Mouse (Mus musculus) MEL (cell line): ENCODE results near the gene Dnah10. TPM values are rescaled to one million over a fixed set of nuclear protein-coding genes. Genes with fewer than 3 reads are reported as not detected.

ENCODE experiments used
- DNase-seq: peaks from one replicate; pipeline ENCODE4 v3.0.0; 2011; ENCODE audit warnings: low read depth, low spot score
- H3K27ac ChIP-seq: 2 replicates; pipeline ENCODE4 v1.5.1; 2012; ENCODE audit warnings: low read depth, mild to moderate bottlenecking, control low read depth, low read length, moderate library complexity; ENCODE audit not compliant: control insufficient read depth
- H3K27me3 ChIP-seq, 2 experiments: fragments of 150-350 bp in 1 of 2; sonication (generic) in 1 of 2; 2 replicates each; pipeline ENCODE4 v1.6.1; 2012; ENCODE audit warnings: low read length in 2 of 2, mild to moderate bottlenecking in 2 of 2, improper control_type of control experiment in 1 of 2, moderate library complexity in 1 of 2; ENCODE audit not compliant: insufficient read depth in 2 of 2, control insufficient read depth in 1 of 2
- H3K36me3 ChIP-seq, 2 experiments: 2 replicates each; pipeline ENCODE4 v1.6.1; 2012 to 2014; ENCODE audit warnings: low read length in 2 of 2, improper control_type of control experiment in 1 of 2, inconsistent platforms in 1 of 2, mild to moderate bottlenecking in 1 of 2; ENCODE audit not compliant: insufficient read depth in 2 of 2, control insufficient read depth in 1 of 2
- H3K4me1 ChIP-seq, 2 experiments: fragments of 150-350 bp in 1 of 2; sonication (generic) in 1 of 2; 2 replicates each; pipeline ENCODE4 v1.6.1; 2012; ENCODE audit warnings: low read length in 2 of 2, improper control_type of control experiment in 1 of 2, mild to moderate bottlenecking in 1 of 2; ENCODE audit not compliant: insufficient read depth in 2 of 2, control insufficient read depth in 1 of 2
- H3K4me3 ChIP-seq, 2 experiments: fragments of 150-350 bp in 1 of 2; sonication (generic) in 1 of 2; 2 replicates each; pipeline ENCODE4 v1.5.1; 2012; ENCODE audit warnings: low read depth in 2 of 2, low read length in 2 of 2, mild to moderate bottlenecking in 2 of 2, moderate library complexity in 2 of 2, control low read depth in 1 of 2, improper control_type of control experiment in 1 of 2; ENCODE audit not compliant: control insufficient read depth in 1 of 2, insufficient read depth in 1 of 2
- H3K79me2 ChIP-seq: 2 replicates; pipeline ENCODE4 v1.6.1; 2012; ENCODE audit warnings: mild to moderate bottlenecking, low read length, moderate library complexity; ENCODE audit not compliant: control insufficient read depth, poor library complexity, insufficient read depth
- H3K9ac ChIP-seq: 2 replicates; pipeline ENCODE4 v1.6.1; 2012; ENCODE audit warnings: low read depth, mild to moderate bottlenecking, control low read depth, low read length, moderate library complexity; ENCODE audit not compliant: control insufficient read depth, poor library complexity, severe bottlenecking
- H3K9me3 ChIP-seq: fragments of 150-350 bp; sonication (generic); replicated peaks from 2 replicates; pipeline ENCODE4 v1.6.1; 2012; ENCODE audit warnings: mild to moderate bottlenecking, low read length, improper control_type of control experiment, moderate library complexity; ENCODE audit not compliant: insufficient read depth
- CHD2 ChIP-seq: IDR thresholded peaks from 2 replicates; pipeline ENCODE4 v1.6.1; 2011; ENCODE audit warnings: low read length, improper control_type of control experiment
- CTCF ChIP-seq, 3 experiments: IDR thresholded peaks in 2 of 3; conservative IDR thresholded peaks in 1 of 3; 2 replicates each; pipeline ENCODE4 v1.5.1; 2011 to 2012; ENCODE audit warnings: low read length in 3 of 3, low read depth in 2 of 3, mild to moderate bottlenecking in 2 of 3, improper control_type of control experiment in 1 of 3, inconsistent platforms in 1 of 3, mixed read lengths in 1 of 3, moderate library complexity in 1 of 3; ENCODE audit not compliant: control insufficient read depth in 1 of 3, insufficient read depth in 1 of 3, poor library complexity in 1 of 3, severe bottlenecking in 1 of 3
- ELF1 ChIP-seq: IDR thresholded peaks from 2 replicates; pipeline ENCODE4 v1.6.1; 2014; ENCODE audit warnings: low read depth, mild to moderate bottlenecking, inconsistent platforms, low read length, improper control_type of control experiment, moderate library complexity
- EP300 ChIP-seq, 2 experiments: IDR thresholded peaks; 2 replicates each; pipeline ENCODE4 v1.6.1; 2011; ENCODE audit warnings: improper control_type of control experiment in 2 of 2, low read length in 2 of 2, low read depth in 1 of 2, mild to moderate bottlenecking in 1 of 2
- GATA1 ChIP-seq: IDR thresholded peaks from 2 replicates; pipeline ENCODE4 v1.6.1; 2011; ENCODE audit warnings: low read depth, low read length, improper control_type of control experiment
- HCFC1 ChIP-seq: IDR thresholded peaks from 2 replicates; pipeline ENCODE4 v1.6.1; 2012; ENCODE audit warnings: low read depth, mild to moderate bottlenecking, inconsistent platforms, low read length, improper control_type of control experiment, moderate library complexity
- JUND ChIP-seq: IDR thresholded peaks from 2 replicates; pipeline ENCODE4 v1.6.1; 2011; ENCODE audit warnings: low read depth, mild to moderate bottlenecking, improper control_type of control experiment, low read length
- KAT2A ChIP-seq: conservative IDR thresholded peaks from 2 replicates; pipeline ENCODE4 v1.6.1; 2012; ENCODE audit warnings: low read depth, low read length, improper control_type of control experiment, inconsistent platforms
- MAFK ChIP-seq: IDR thresholded peaks from 2 replicates; pipeline ENCODE4 v1.6.1; 2011; ENCODE audit warnings: low read depth, mild to moderate bottlenecking, low read length, improper control_type of control experiment, borderline replicate concordance
- MAX ChIP-seq: IDR thresholded peaks from 2 replicates; pipeline ENCODE4 v1.6.1; 2011; ENCODE audit warnings: low read length, improper control_type of control experiment
- MAZ ChIP-seq: IDR thresholded peaks from 2 replicates; pipeline ENCODE4 v1.6.1; 2012; ENCODE audit warnings: low read depth, mild to moderate bottlenecking, inconsistent platforms, low read length, improper control_type of control experiment
- MEF2A ChIP-seq: IDR thresholded peaks from 2 replicates; pipeline ENCODE4 v1.6.1; 2014; ENCODE audit warnings: low read depth, mild to moderate bottlenecking, inconsistent platforms, low read length, improper control_type of control experiment; ENCODE audit not compliant: poor library complexity, insufficient replicate concordance, severe bottlenecking; ENCODE audit errors: extremely low read depth
- MXI1 ChIP-seq: IDR thresholded peaks from 2 replicates; pipeline ENCODE4 v1.6.1; 2011; ENCODE audit warnings: mild to moderate bottlenecking, low read depth, low read length, improper control_type of control experiment
- MYB ChIP-seq: IDR thresholded peaks from 2 replicates; pipeline ENCODE4 v1.6.1; 2011; ENCODE audit warnings: mild to moderate bottlenecking, low read depth, low read length, improper control_type of control experiment
- NRF1 ChIP-seq: IDR thresholded peaks from 2 replicates; pipeline ENCODE4 v1.6.1; 2014; ENCODE audit warnings: low read depth, mild to moderate bottlenecking, inconsistent platforms, low read length, improper control_type of control experiment, moderate library complexity; ENCODE audit not compliant: poor library complexity, insufficient read depth, severe bottlenecking
- POLR2A ChIP-seq, 2 experiments: IDR thresholded peaks; 2 replicates each; pipeline ENCODE4 v1.6.1; 2011 to 2012; ENCODE audit warnings: low read length in 2 of 2, mild to moderate bottlenecking in 2 of 2, control low read depth in 1 of 2, improper control_type of control experiment in 1 of 2, low read depth in 1 of 2, moderate library complexity in 1 of 2; ENCODE audit not compliant: control insufficient read depth in 1 of 2, insufficient read depth in 1 of 2, poor library complexity in 1 of 2
- POLR2AphosphoS2 ChIP-seq: IDR thresholded peaks from 2 replicates; pipeline ENCODE4 v1.6.1; 2011; ENCODE audit warnings: low read length, improper control_type of control experiment
- POLR2AphosphoS5 ChIP-seq: IDR thresholded peaks from 2 replicates; pipeline ENCODE4 v1.6.1; 2012; ENCODE audit warnings: low read depth, borderline replicate concordance, mild to moderate bottlenecking, inconsistent platforms, low read length, moderate library complexity, mixed read lengths
- RAD21 ChIP-seq: IDR thresholded peaks from 2 replicates; pipeline ENCODE4 v1.6.1; 2011; ENCODE audit warnings: mild to moderate bottlenecking, low read depth, low read length, improper control_type of control experiment
- SIN3A ChIP-seq: IDR thresholded peaks from 2 replicates; pipeline ENCODE4 v1.6.1; 2012; ENCODE audit warnings: low read length, improper control_type of control experiment, inconsistent platforms
- SMC3 ChIP-seq: IDR thresholded peaks from 2 replicates; pipeline ENCODE4 v1.6.1; 2011; ENCODE audit warnings: low read depth, low read length, improper control_type of control experiment
- TAL1 ChIP-seq: IDR thresholded peaks from 2 replicates; pipeline ENCODE4 v1.6.1; 2012; ENCODE audit warnings: mild to moderate bottlenecking, inconsistent platforms, low read length, moderate library complexity, mixed read lengths
- TBP ChIP-seq: IDR thresholded peaks from 2 replicates; pipeline ENCODE4 v1.8.0; 2011; ENCODE audit warnings: low read depth, low read length, improper control_type of control experiment
- TCF12 ChIP-seq: IDR thresholded peaks from 2 replicates; pipeline ENCODE4 v1.6.1; 2014; ENCODE audit warnings: low read depth, mild to moderate bottlenecking, inconsistent platforms, low read length, improper control_type of control experiment, moderate library complexity
- UBTF ChIP-seq: IDR thresholded peaks from 2 replicates; pipeline ENCODE4 v1.6.1; 2012; ENCODE audit warnings: low read depth, mild to moderate bottlenecking, inconsistent platforms, low read length, improper control_type of control experiment, moderate library complexity, borderline replicate concordance; ENCODE audit not compliant: insufficient read depth
- USF2 ChIP-seq, 2 experiments: IDR thresholded peaks; 2 replicates each; pipeline ENCODE4 v1.6.1; 2011 to 2012; ENCODE audit warnings: improper control_type of control experiment in 2 of 2, low read length in 2 of 2, borderline replicate concordance in 1 of 2, inconsistent platforms in 1 of 2, low read depth in 1 of 2, mild to moderate bottlenecking in 1 of 2; ENCODE audit not compliant: insufficient read depth in 1 of 2
- ZC3H11A ChIP-seq: IDR thresholded peaks from 2 replicates; pipeline ENCODE4 v1.6.1; 2012; ENCODE audit warnings: low read depth, mild to moderate bottlenecking, inconsistent platforms, low read length, improper control_type of control experiment
- ZKSCAN1 ChIP-seq: IDR thresholded peaks from 2 replicates; pipeline ENCODE4 v1.6.1; 2012; ENCODE audit warnings: low read depth, mild to moderate bottlenecking, inconsistent platforms, low read length, improper control_type of control experiment, moderate library complexity
- ZMIZ1 ChIP-seq: IDR thresholded peaks from 2 replicates; pipeline ENCODE4 v1.6.1; 2012; ENCODE audit warnings: low read depth, mild to moderate bottlenecking, inconsistent platforms, low read length, improper control_type of control experiment, moderate library complexity
- ZNF384 ChIP-seq: IDR thresholded peaks from 2 replicates; pipeline ENCODE4 v1.6.1; 2012; ENCODE audit warnings: low read depth, mild to moderate bottlenecking, inconsistent platforms, low read length, improper control_type of control experiment
- polyA plus RNA-seq, 2 experiments: library from polyadenylated mRNA; stranded (reverse) in 1 of 2; unstranded in 1 of 2; fragments of >175 nt in 1 of 2; fragments of >200 nt in 1 of 2; gene quantifications; 2 replicates each; pipeline versions ENCODE4 v1.2.1 to v1.2.4; 2012; ENCODE audit warnings: low replicate concordance in 2 of 2, low read depth in 1 of 2; ENCODE audit not compliant: insufficient read length in 2 of 2, insufficient read depth in 1 of 2, missing spikeins in 1 of 2
- total RNA-seq: library from RNA; depleted of rRNA; stranded (reverse); fragments of 300-350 nt; gene quantifications from 2 replicates; pipeline ENCODE4 v1.2.3, GENCODE M21; 2012

The Dnah10 gene
- total and polyA plus RNA-seq, 3 experiments, result 0.04 to 0.11 TPM; not detected in 1

DNA sequence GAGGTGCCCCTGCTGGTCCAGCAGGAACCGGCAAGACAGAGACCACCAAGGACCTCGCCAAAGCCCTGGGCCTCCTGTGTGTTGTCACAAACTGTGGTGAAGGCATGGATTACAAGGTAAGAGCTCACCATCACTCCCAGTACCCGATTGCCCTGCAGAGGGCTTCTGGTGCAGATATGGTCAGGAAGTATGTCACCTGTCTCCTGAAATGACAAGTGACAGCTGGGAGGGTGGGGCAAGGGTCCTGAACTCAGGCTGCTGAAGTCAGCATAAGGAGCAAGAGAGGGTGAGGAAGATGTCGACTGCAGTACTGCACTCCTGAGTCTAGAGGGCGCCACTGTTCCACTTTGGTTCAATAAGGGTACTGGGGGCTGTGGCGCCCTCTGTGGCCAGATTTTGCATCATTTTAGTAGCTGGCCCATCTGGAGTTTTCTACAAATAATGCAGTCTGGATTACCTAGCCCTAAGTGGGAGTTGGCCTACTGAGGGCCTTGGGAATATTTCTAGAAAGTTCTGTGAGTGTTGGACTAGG is 52.4 kb downstream of the Dnah10 start:
- peaks cover 6 to 12% of the 10 kb centered on the region in 2 experiments for H3K4me1 ChIP-seq
- DNase-seq, result peak; percentile 74
- TF ChIP-seq ZKSCAN1, result no peak
- peak; percentile 43 for TF ChIP-seq ZC3H11A
- no peak for TF ChIP-seq MAZ
- peak; percentile 78 to 99 (median 78) for TF ChIP-seq CTCF (IDR thresholded peaks at IDR 0.05 in 2 of 3, conservative IDR thresholded peaks at IDR 0.05 in 1 of 3; ENCODE audit: control insufficient read depth in 1 of 3, insufficient read depth in 1 of 3, low read depth in 2 of 3, low read length in 3 of 3, poor library complexity in 1 of 3, severe bottlenecking in 1 of 3)
- peak; percentile 62 for TF ChIP-seq SMC3
- TF ChIP-seq RAD21, result peak; percentile 66
- H3K27me3 ChIP-seq, result no peaks in the 10 kb centered on the region
- no peaks in the 10 kb centered on the region for H3K36me3 ChIP-seq
- no peak overlapping the region for H3K4me3 ChIP-seq
- H3K79me2 ChIP-seq, result no peaks in the 10 kb centered on the region
- H3K9me3 ChIP-seq, result no peaks in the 10 kb centered on the region
- H3K27ac ChIP-seq, result no peak overlapping the region
- no peak overlapping the region for H3K9ac ChIP-seq

DNA sequence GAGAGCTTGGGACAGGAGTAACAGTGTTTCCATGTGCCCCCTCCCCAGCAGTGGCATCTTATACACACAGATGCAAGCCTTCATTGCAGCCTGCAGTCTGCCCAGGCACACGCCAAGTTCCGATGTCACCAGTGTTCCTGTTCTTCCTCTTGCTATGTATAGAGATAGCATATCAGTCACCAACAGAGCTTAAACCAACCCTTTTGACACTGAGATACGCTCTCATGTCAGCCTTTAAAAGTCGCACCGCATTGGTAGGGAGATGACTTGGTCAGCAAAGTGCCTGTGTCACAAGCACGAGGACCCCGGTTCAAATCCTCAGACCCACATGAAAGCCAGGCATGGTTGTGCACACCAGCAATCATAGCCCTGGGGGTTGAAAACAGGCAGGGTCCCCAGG is 55.0 kb downstream of the Dnah10 start:
- Histone ChIP-seq H3K4me3 (no peak overlapping the region), H3K27ac (peak overlapping the region; percentile 50; the same call in 1 of the 2 replicates), H3K4me1 (peaks cover 6 to 12% of the 10 kb centered on the region in 2 experiments), H3K9me3 (no peaks in the 10 kb centered on the region), H3K9ac (no peak overlapping the region), H3K27me3 (no peaks in the 10 kb centered on the region), H3K36me3 (no peaks in the 10 kb centered on the region), H3K79me2 (no peaks in the 10 kb centered on the region)
- DNase-seq, result peak; percentile 82
- TF ChIP-seq POLR2AphosphoS5 (no peak), SMC3 (no peak), JUND (no peak), USF2 (IDR thresholded peaks at IDR 0.05; ENCODE audit: borderline replicate concordance in 1 of 2, insufficient read depth in 1 of 2, low read depth in 1 of 2, low read length in 2 of 2) (no peak), POLR2AphosphoS2 (no peak), TAL1 (peak; percentile 75), NRF1 (no peak), ELF1 (no peak), UBTF (no peak), MYB (no peak), SIN3A (no peak; the same call in 1 of the 2 replicates), ZKSCAN1 (no peak), CTCF (IDR thresholded peaks at IDR 0.05 in 2 of 3, conservative IDR thresholded peaks at IDR 0.05 in 1 of 3; ENCODE audit: control insufficient read depth in 1 of 3, insufficient read depth in 1 of 3, low read depth in 2 of 3, low read length in 3 of 3, poor library complexity in 1 of 3, severe bottlenecking in 1 of 3) (no peak), TBP (no peak), EP300 (IDR thresholded peaks at IDR 0.05; ENCODE audit: low read depth in 1 of 2, low read length in 2 of 2) (peak; percentile 88 to 89), MAX (peak; percentile 72), POLR2A (IDR thresholded peaks at IDR 0.05; ENCODE audit: control insufficient read depth in 1 of 2, insufficient read depth in 1 of 2, low read depth in 1 of 2, low read length in 2 of 2, poor library complexity in 1 of 2) (no peak), GATA1 (peak; percentile 90), MEF2A (no peak), MXI1 (peak; percentile 81; the same call in 1 of the 2 replicates), MAFK (no peak), ZNF384 (no peak), ZMIZ1 (no peak), HCFC1 (no peak), TCF12 (peak; percentile 94), KAT2A (no peak), CHD2 (no peak), ZC3H11A (no peak)
